ENCODE assay signal across 7 mouse cellular contexts in the genomic region with DNA sequence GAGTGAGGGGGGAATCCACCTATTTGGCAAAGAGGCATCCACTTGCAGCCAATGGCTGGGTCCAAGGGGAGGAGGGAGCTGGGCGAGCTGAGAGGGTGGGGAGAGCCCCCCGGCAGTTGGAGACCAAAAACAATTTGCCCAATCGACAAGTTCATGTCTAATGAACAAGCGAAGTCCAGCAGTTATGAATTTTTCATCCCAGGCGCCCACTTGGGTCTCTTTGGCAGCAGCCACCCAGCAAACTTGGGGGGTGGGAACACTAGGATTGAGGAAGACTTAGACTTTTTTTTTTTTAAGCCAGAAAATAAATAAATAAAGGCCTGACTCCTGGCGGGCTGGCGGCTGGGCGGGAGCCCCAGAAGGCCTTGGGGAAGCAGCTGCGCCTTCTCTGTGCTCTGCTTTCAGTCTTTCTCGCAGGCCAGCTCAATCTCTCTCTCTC. TPM values are rescaled to one million over a fixed set of nuclear protein-coding genes. Genes with fewer than 3 reads are reported as not detected.
DNase-seq lines count a peak whose midpoint lies in the region; ATAC-seq and TF ChIP-seq lines count a peak whose summit lies in the region.

No protein-coding gene starts in this region.

- H3K4me3 ChIP-seq in kidney, postnatal 0 days (replicated peaks; ENCODE audit: low read depth, low read length) = peak overlapping the region; percentile 27; the same call in 1 of the 2 replicates

- WGBS in kidney, postnatal 0 days = 7% methylated on average over 10 of the region's 10 CpGs

- no peaks in the 10 kb centered on the region for H3K9me3 ChIP-seq in kidney, postnatal 0 days (replicated peaks; ENCODE audit: low read length)

- H3K9ac ChIP-seq in kidney, postnatal 0 days (ENCODE audit: low read depth, low read length) = no peak overlapping the region

- no peak for TF ChIP-seq CTCF in kidney, postnatal 0 days (IDR thresholded peaks at IDR 0.05; ENCODE audit: low read depth)

- no peak for ATAC-seq in kidney, postnatal 0 days (replicated peaks; ENCODE audit: low FRiP score, low read depth)

- H3K27ac ChIP-seq in kidney, postnatal 0 days = peak overlapping the region; percentile 65

- no peaks in the 10 kb centered on the region for H3K36me3 ChIP-seq in kidney, postnatal 0 days (ENCODE audit: insufficient read depth, low read length)

- peak overlapping the region; percentile 41; the same call in 1 of the 2 replicates for H3K4me2 ChIP-seq in kidney, postnatal 0 days (ENCODE audit: low read length)

- DNase-seq in right cerebral cortex, postnatal 10 days (ENCODE audit: low spot score in 2 of 2) = peak; percentile 84 to 89
- DNase-seq in right cerebral cortex, adult 2 months (ENCODE audit: low spot score in 2 of 2) = no peak
- peak; percentile 89 to 94 for DNase-seq in cerebellum, postnatal 10 days
- peak; percentile 79 to 83 for DNase-seq in heart, adult 18-20 months
- DNase-seq in kidney, postnatal 0 days (ENCODE audit: low spot score) = peak; percentile 83
- peak; percentile 48 for DNase-seq in neural tube, embryonic 10.5 days (ENCODE audit: extremely low spot score, low spot score)
- DNase-seq in spleen, postnatal 36 days (ENCODE audit: low spot score in 2 of 2) = no peak

- H3K27me3 ChIP-seq in kidney, postnatal 0 days (ENCODE audit: insufficient read depth, low read length) = peaks cover 56% of the 10 kb centered on the region

- H3K4me1 ChIP-seq in kidney, postnatal 0 days (replicated peaks; ENCODE audit: insufficient read depth, low read length) = peaks cover 15% of the 10 kb centered on the region

RNA-seq across cellular contexts. Expression of a gene that starts 25.7 kb away (rescaled TPM):
- 100 to 1,000 TPM; 250 to 260 TPM for total RNA-seq in heart, adult 18-20 months (2021)
- 21.1 and 22.3 TPM in 2 replicates for polyA plus RNA-seq in kidney, postnatal 0 days (2015; fragmentation: Nextera tagmentation; extraction: Ambion mirVana)

RNA-seq across cellular contexts. Expression of a gene that starts 48.1 kb away (rescaled TPM):
- total RNA-seq in heart, adult 18-20 months (2021) = 10 to 100 TPM; 10.0 to 13.2 TPM
- 7.0 and 7.4 TPM in 2 replicates for polyA plus RNA-seq in kidney, postnatal 0 days (2015; fragmentation: Nextera tagmentation; extraction: Ambion mirVana)

RNA-seq across cellular contexts. Expression of a gene that starts 51.7 kb away (rescaled TPM):
- under 1 TPM; 0.40 to 0.69 TPM for total RNA-seq in heart, adult 18-20 months (2021)
- polyA plus RNA-seq in kidney, postnatal 0 days (2015; fragmentation: Nextera tagmentation; extraction: Ambion mirVana) = 1.9 and 2.5 TPM in 2 replicates

RNA-seq across cellular contexts. Expression of a gene that starts 56.8 kb away (rescaled TPM):
- total RNA-seq in heart, adult 18-20 months (2021) = 10 to 100 TPM; 31.5 to 35.7 TPM
- polyA plus RNA-seq in kidney, postnatal 0 days (2015; fragmentation: Nextera tagmentation; extraction: Ambion mirVana) = 51.0 and 54.3 TPM in 2 replicates

Comparison
In these comparisons a context has a peak if more than half of its experiments do, and no peak if none do; other contexts are left out.
1. DNase-seq: peak in right cerebral cortex, postnatal 10 days (2 of 2), cerebellum, postnatal 10 days (2 of 2), heart, adult 18-20 months (2 of 2), kidney, postnatal 0 days (single experiment) and neural tube, embryonic 10.5 days (single experiment); none in right cerebral cortex, adult 2 months (0 of 2) and spleen, postnatal 36 days (0 of 2).